Mouse (Mus musculus): ENCODE data around the gene Pcolce2. TPM values are rescaled to one million over a fixed set of nuclear protein-coding genes. Genes with fewer than 3 reads are reported as not detected.

Gene Pcolce2
- polyA plus RNA-seq (2012; rRNA removed) = 0.30 and 0.37 TPM in 2 replicates

DNA sequence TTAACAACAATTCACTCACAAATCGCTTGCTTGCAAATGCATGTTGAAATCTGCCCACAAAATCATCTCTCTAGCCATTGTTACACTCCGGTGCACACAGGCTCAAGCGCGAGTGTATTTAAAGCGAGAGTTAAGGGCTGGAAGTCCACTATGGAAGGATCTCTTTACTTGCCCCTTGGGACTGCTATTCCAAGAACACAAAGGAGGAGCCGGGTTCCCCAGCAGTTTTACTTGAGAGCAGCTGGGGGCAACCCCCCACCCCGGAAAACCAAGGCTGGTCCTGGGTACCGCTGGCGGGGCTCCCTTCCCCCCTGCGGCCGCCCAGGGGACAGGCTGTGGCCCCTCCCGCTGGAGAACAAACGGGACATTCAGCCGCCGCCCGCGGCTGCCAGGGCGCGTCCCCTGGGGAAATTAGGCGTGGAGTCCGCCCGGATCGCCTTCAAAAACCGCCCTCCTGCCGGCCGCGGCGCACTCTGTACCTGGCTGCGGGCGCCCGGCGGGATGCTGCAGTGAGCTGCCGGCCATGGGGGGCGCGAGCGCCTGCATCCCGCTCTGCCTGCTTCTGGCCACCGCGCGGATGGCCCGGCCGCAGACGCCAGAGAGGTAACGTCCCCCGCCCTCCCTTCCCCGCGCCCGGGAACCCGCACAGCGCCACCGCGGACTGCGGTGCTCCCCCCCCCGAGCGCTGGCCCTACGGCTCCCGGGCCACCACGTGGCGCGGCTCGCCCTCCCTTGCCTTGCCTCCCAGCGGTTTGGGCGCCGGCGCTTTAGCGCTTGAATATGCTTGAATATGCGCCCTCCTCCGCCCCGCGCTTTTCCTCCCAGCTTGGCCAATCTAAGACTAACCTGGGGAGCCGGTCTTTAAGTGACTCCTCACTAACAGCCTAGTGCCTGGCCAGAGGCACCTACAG is at the start of gene Pcolce2:
Gene Pcolce2 (plus strand): TSS at position 331 of the 911 bp plus-strand sequence.
- H3K27ac ChIP-seq (ENCODE audit: control insufficient read depth, insufficient read depth, low read depth, low read length) = no peak within 1 kb of the TSS

DNA sequence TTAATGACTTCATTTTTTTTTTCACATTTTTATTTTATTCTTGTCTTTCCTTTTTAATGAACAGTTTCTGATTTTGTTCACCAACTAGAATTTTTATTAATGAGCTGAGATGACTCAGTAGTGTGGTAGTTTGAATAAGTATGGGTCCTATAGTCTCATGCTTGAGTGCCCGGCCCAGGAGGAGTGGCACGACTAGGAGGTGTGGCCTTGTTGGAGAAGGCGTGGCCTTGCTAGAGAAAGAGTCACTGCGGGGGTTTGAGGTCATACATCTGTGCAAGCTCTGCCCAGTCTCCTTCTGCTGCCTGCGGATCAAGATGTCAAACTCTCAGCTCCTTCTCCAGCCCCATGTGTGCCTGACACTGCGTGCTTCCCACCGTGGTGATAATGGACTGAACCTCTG is 49.3 kb upstream of the Pcolce2 start:
- H3K4me3 ChIP-seq (ENCODE audit: control insufficient read depth, low read depth, low read length) = no peak overlapping the region
- H3K27ac ChIP-seq (ENCODE audit: control insufficient read depth, insufficient read depth, low read depth, low read length) = no peak overlapping the region
- TF ChIP-seq CTCF (IDR thresholded peaks at IDR 0.05; ENCODE audit: control insufficient read depth, insufficient read depth, insufficient replicate concordance, low read depth, low read length) (no peak), POLR2A (IDR thresholded peaks at IDR 0.05; ENCODE audit: control insufficient read depth, low read depth, low read length) (no peak)
- no peaks in the 10 kb centered on the region for H3K36me3 ChIP-seq (ENCODE audit: control insufficient read depth, insufficient read depth, low read length)
- H3K4me1 ChIP-seq (ENCODE audit: control insufficient read depth, insufficient read depth, low read length) = no peaks in the 10 kb centered on the region
- no peaks in the 10 kb centered on the region for H3K27me3 ChIP-seq (ENCODE audit: control insufficient read depth, insufficient read depth, low read length)

More for the DNA sequence above, at the start of gene Pcolce2:
- Histone ChIP-seq H3K27me3 (ENCODE audit: control insufficient read depth, insufficient read depth, low read length) (no peaks in the 10 kb centered on the region), H3K4me1 (ENCODE audit: control insufficient read depth, insufficient read depth, low read length) (peaks cover 5% of the 10 kb centered on the region), H3K36me3 (ENCODE audit: control insufficient read depth, insufficient read depth, low read length) (no peaks in the 10 kb centered on the region), H3K4me3 (ENCODE audit: control insufficient read depth, low read depth, low read length) (peak within 1 kb of the TSS; percentile 56)
- TF ChIP-seq POLR2A (IDR thresholded peaks at IDR 0.05; ENCODE audit: control insufficient read depth, low read depth, low read length) = no peak
- TF ChIP-seq CTCF (IDR thresholded peaks at IDR 0.05; ENCODE audit: control insufficient read depth, insufficient read depth, insufficient replicate concordance, low read depth, low read length) = no peak

DNA sequence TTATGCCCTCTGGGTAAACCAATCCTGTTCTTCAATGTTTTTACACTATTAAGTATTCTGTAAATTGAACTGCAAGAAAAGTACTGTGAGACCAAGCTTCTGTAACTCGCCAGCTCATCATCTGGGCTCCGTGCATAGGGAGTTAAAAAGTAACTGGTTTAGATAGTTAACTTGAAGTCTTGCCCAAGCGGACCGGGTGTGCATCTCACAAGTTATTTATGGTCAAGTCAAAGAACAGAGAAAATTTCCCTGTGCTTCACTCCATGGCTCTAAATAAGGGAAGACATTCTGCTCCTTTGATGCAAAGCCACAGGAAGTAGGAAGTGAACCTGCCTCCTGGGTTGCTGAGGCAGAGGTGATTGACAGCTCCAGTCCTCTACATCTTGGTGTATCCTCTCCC is 43.1 kb upstream of the Pcolce2 start:
- no peaks in the 10 kb centered on the region for H3K36me3 ChIP-seq (ENCODE audit: control insufficient read depth, insufficient read depth, low read length)

DNA sequence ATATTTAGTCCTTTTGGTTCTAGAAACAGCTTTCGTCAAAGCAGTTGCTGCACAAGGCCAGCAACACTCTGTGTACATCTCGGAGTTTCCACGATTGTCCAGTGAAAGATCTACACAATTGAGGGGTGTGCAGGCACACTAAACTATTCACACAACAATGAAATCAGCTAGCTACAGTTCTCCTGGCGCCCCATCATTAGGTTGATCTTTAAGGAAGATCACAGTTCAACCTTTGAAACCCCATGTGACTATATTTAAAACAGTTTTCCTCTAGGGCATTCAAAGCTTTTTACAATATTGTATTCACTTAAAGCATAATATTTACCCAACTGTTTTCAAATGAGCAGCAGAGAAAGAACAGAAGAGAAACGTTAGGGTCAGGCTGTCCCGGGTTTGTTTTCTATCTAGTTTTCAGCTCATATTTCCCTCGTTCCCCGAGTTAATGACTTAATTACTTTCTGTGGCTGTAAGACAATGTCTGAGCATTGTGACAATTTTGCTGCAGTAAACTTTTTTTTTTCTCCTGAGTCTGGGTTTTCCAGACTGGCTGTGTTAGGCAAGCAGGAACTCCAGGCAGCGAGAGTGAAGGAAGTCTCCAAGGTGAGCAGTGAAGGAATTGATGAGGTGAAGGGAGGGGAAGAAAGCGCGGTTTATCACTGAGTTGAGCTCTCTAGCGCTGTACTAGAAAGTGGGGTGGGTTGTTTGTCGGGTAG is 39.8 kb upstream of the Pcolce2 start:
- no peak overlapping the region for H3K27ac ChIP-seq (ENCODE audit: control insufficient read depth, insufficient read depth, low read depth, low read length)
- H3K27me3 ChIP-seq (ENCODE audit: control insufficient read depth, insufficient read depth, low read length) = no peaks in the 10 kb centered on the region
- TF ChIP-seq CTCF (IDR thresholded peaks at IDR 0.05; ENCODE audit: control insufficient read depth, insufficient read depth, insufficient replicate concordance, low read depth, low read length) = no peak
- TF ChIP-seq POLR2A (IDR thresholded peaks at IDR 0.05; ENCODE audit: control insufficient read depth, low read depth, low read length) = no peak
- no peaks in the 10 kb centered on the region for H3K36me3 ChIP-seq (ENCODE audit: control insufficient read depth, insufficient read depth, low read length)
- no peaks in the 10 kb centered on the region; the same call in 1 of the 2 replicates for H3K4me1 ChIP-seq (ENCODE audit: control insufficient read depth, insufficient read depth, low read length)
- H3K4me3 ChIP-seq (ENCODE audit: control insufficient read depth, low read depth, low read length) = no peak overlapping the region

More for the DNA sequence above, 43.1 kb upstream of the Pcolce2 start:
- Histone ChIP-seq H3K27me3 (ENCODE audit: control insufficient read depth, insufficient read depth, low read length) (no peaks in the 10 kb centered on the region), H3K4me3 (ENCODE audit: control insufficient read depth, low read depth, low read length) (no peak overlapping the region), H3K27ac (ENCODE audit: control insufficient read depth, insufficient read depth, low read depth, low read length) (no peak overlapping the region), H3K4me1 (ENCODE audit: control insufficient read depth, insufficient read depth, low read length) (no peaks in the 10 kb centered on the region; the same call in 1 of the 2 replicates)
- no peak for TF ChIP-seq POLR2A (IDR thresholded peaks at IDR 0.05; ENCODE audit: control insufficient read depth, low read depth, low read length)

DNA sequence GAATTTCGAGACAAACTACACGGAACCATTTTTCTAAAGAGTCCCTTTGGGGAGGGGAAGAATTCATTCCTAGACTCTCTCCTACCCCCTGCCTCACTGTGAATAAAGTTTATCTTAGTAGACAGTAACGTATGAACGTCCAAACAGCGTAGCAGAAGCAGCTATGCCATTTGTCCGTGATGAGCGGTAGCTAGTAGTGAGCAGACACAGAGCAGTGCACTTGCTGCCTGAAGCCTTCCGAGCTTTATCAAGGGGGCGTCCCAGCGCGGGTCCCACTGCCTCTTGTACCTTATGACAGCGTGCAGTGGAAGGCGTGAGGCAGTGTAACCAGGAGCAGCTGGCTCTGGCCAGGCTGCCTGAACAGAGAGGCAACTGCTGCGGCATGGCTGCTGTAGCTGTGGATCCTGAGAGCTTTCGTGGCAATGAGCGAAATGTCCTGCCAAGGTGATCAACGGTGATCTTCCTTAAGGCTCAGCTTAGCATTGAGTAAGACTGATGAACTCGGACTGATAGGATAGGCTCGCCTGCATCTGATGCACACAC is 39.2 kb upstream of the Pcolce2 start:
- H3K4me1 ChIP-seq (ENCODE audit: control insufficient read depth, insufficient read depth, low read length) = no peaks in the 10 kb centered on the region; the same call in 1 of the 2 replicates
- no peak for TF ChIP-seq CTCF (IDR thresholded peaks at IDR 0.05; ENCODE audit: control insufficient read depth, insufficient read depth, insufficient replicate concordance, low read depth, low read length)
- TF ChIP-seq POLR2A (IDR thresholded peaks at IDR 0.05; ENCODE audit: control insufficient read depth, low read depth, low read length) = no peak
- no peaks in the 10 kb centered on the region for H3K36me3 ChIP-seq (ENCODE audit: control insufficient read depth, insufficient read depth, low read length)
- no peak overlapping the region; the same call in 1 of the 2 replicates for H3K4me3 ChIP-seq (ENCODE audit: control insufficient read depth, low read depth, low read length)
- H3K27ac ChIP-seq (ENCODE audit: control insufficient read depth, insufficient read depth, low read depth, low read length) = no peak overlapping the region
- H3K27me3 ChIP-seq (ENCODE audit: control insufficient read depth, insufficient read depth, low read length) = no peaks in the 10 kb centered on the region

DNA sequence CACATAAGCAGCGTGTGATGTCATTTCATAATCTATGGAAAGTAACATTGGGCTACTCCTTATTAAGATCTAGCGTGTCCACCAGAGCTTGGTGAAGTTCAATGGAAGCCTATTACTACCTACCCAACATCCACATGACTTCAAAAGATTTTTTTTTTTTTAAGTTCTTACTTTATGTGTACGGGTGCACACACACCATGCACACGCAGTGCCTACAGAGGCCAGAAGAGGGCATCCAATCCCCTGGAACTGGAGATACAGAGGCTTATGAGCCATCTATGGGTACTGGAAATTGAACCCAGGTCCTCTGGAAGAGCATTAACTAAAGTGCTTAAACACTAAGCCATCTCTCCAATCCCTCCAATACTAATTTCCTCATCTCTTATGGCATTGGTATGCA is 38.0 kb upstream of the Pcolce2 start:
- TF ChIP-seq POLR2A (IDR thresholded peaks at IDR 0.05; ENCODE audit: control insufficient read depth, low read depth, low read length) = no peak
- TF ChIP-seq CTCF (IDR thresholded peaks at IDR 0.05; ENCODE audit: control insufficient read depth, insufficient read depth, insufficient replicate concordance, low read depth, low read length) = no peak; the same call in 1 of the 2 replicates
- Histone ChIP-seq H3K36me3 (ENCODE audit: control insufficient read depth, insufficient read depth, low read length) (no peaks in the 10 kb centered on the region), H3K4me1 (ENCODE audit: control insufficient read depth, insufficient read depth, low read length) (no peaks in the 10 kb centered on the region; the same call in 1 of the 2 replicates), H3K27ac (ENCODE audit: control insufficient read depth, insufficient read depth, low read depth, low read length) (no peak overlapping the region), H3K27me3 (ENCODE audit: control insufficient read depth, insufficient read depth, low read length) (no peaks in the 10 kb centered on the region), H3K4me3 (ENCODE audit: control insufficient read depth, low read depth, low read length) (no peak overlapping the region)

DNA sequence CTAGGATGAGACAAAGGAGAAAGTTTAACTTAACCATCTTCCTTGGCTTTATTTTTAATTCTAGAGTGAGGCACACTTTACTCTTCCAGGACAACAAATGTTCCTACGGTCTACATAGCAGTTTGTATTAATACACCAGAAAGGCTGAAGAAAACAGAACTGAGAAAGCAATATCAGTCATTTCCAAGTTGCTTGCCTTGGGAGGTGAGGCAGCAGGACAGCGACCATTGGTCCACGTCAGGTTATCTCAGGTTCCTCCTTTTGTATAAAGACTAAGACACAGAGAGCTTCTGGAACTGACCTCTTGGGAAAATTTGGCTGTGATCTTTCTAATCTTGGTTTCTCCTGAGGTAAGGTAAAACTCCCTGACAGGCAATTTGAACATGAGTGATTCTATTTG is 34.6 kb upstream of the Pcolce2 start:
- no peak overlapping the region for H3K27ac ChIP-seq (ENCODE audit: control insufficient read depth, insufficient read depth, low read depth, low read length)
- peaks cover 4% of the 10 kb centered on the region for H3K4me1 ChIP-seq (ENCODE audit: control insufficient read depth, insufficient read depth, low read length)
- TF ChIP-seq POLR2A (IDR thresholded peaks at IDR 0.05; ENCODE audit: control insufficient read depth, low read depth, low read length) (no peak), CTCF (IDR thresholded peaks at IDR 0.05; ENCODE audit: control insufficient read depth, insufficient read depth, insufficient replicate concordance, low read depth, low read length) (no peak)
- no peak overlapping the region for H3K4me3 ChIP-seq (ENCODE audit: control insufficient read depth, low read depth, low read length)
- no peaks in the 10 kb centered on the region for H3K27me3 ChIP-seq (ENCODE audit: control insufficient read depth, insufficient read depth, low read length)
- H3K36me3 ChIP-seq (ENCODE audit: control insufficient read depth, insufficient read depth, low read length) = no peaks in the 10 kb centered on the region

Data from testis, adult 2 months (tissue).